Mouse (Mus musculus) limb, embryonic 14.5 days (tissue): Measurements from ENCODE around the gene Rnf5. TPM values are rescaled to one million over a fixed set of nuclear protein-coding genes. Genes with fewer than 3 reads are reported as not detected.

ENCODE experiments used
- ATAC-seq: fragments of 200-750 bp; cut with Nextera tagmentation; 2 replicates; pipeline ENCODE4 v1.8.0; 2017; ENCODE audit warnings: low read depth, moderate number of reproducible peaks, moderate TSS enrichment; ENCODE audit not compliant: low FRiP score
- DNase-seq: peaks from one replicate; pipeline ENCODE4 v3.0.0-alpha.2; 2015; ENCODE audit warnings: low spot score
- H3K27ac ChIP-seq: fragments of 300-500 bp; sonication (generic); replicated peaks from 2 replicates; pipeline ENCODE4 v1.5.1; 2014; ENCODE audit warnings: low read depth, mild to moderate bottlenecking, low read length, moderate library complexity, mixed read lengths
- H3K27me3 ChIP-seq: fragments of 300-500 bp; sonication (generic); 2 replicates; pipeline ENCODE4 v1.6.1; 2014; ENCODE audit warnings: low read length, mixed read lengths; ENCODE audit not compliant: control insufficient read depth, insufficient read depth
- H3K36me3 ChIP-seq: fragments of 300-500 bp; sonication (generic); 2 replicates; pipeline ENCODE4 v1.6.1; 2014; ENCODE audit warnings: mild to moderate bottlenecking, low read length, moderate library complexity, mixed read lengths; ENCODE audit not compliant: control insufficient read depth, insufficient read depth
- H3K4me1 ChIP-seq: fragments of 300-500 bp; sonication (generic); 2 replicates; pipeline ENCODE4 v1.6.1; 2014; ENCODE audit warnings: antibody characterized with exemption, low read length, mixed read lengths; ENCODE audit not compliant: control insufficient read depth, insufficient read depth
- H3K4me2 ChIP-seq: fragments of 300-500 bp; sonication (generic); replicated peaks from 2 replicates; pipeline ENCODE4 v1.6.1; 2014; ENCODE audit warnings: low read depth, mild to moderate bottlenecking, low read length, moderate library complexity; ENCODE audit not compliant: severe bottlenecking
- H3K4me3 ChIP-seq: fragments of 300-500 bp; sonication (generic); replicated peaks from 2 replicates; pipeline ENCODE4 v1.5.1; 2014; ENCODE audit warnings: low read length
- H3K9ac ChIP-seq: fragments of 300-500 bp; sonication (generic); 2 replicates; pipeline ENCODE4 v1.6.1; 2014; ENCODE audit warnings: mild to moderate bottlenecking, low read depth, low read length, moderate library complexity; ENCODE audit not compliant: severe bottlenecking
- H3K9me3 ChIP-seq: fragments of 300-500 bp; sonication (generic); 2 replicates; pipeline ENCODE4 v1.6.1; 2016; ENCODE audit warnings: low read length; ENCODE audit not compliant: control insufficient read depth
- POLR2A ChIP-seq: fragments of 200-500 bp; IDR thresholded peaks from 2 replicates; pipeline ENCODE4 v1.8.0; 2012; ENCODE audit warnings: inconsistent platforms, mild to moderate bottlenecking, moderate library complexity, borderline replicate concordance; ENCODE audit not compliant: insufficient read depth, insufficient read length; ENCODE audit errors: extremely low read depth
- WGBS: fragments of 180-500 bp; shearing (Covaris S2); extraction: QIAGEN DNeasy Blood & Tissue Kit; methylation state at CpG from one replicate; pipeline ENCODE4 v1.1.7; 2014; 5-methylcytosine and 5-hydroxymethylcytosine counted together
- polyA plus RNA-seq, 2 experiments: library from polyadenylated mRNA; depleted of rRNA in 1 of 2; stranded (reverse) in 1 of 2; unstranded in 1 of 2; fragments of >200 nt; fragmentation: Nextera tagmentation in 1 of 2; extraction: Ambion mirVana in 1 of 2; gene quantifications; 2 replicates each; pipeline versions ENCODE4 v1.2.1 to v1.2.3; 2012 to 2014

Gene Rnf5
- polyA plus RNA-seq, 2 experiments, result 79.5 to 103 TPM

DNA sequence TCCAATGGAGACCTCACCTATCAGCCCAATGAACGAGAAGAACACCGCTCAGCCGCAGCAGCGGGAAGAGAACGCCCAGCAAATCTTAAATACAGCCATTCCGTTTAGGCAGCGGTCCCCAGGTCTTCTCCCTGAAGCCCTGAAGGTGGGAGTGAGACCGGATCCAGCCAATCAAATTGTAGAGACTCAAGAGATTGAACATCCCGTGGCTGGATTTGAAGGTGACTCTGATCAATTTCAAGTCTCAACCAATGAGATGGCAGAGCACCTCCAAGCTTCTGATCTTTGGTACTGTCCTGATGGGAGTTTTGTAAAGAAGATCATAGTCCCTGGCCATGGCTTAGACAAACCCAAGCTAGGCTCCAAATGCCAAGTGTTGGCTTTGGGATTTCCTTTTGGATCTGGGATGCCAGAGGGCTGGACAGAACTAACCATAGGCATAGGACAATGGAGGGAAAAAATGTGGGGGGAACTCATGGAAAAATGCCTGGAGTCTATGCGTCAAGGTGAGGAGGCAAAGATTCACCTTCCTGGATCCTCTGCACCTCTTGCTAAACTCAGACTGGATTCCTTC is 41.9 kb upstream of the Rnf5 start:
- no peak overlapping the region; the same call in 1 of the 2 replicates for H3K27ac ChIP-seq
- peak overlapping the region; percentile 68 for H3K4me2 ChIP-seq
- 40% methylated on average over 10 of the region's 10 CpGs for WGBS
- DNase-seq (no peak), ATAC-seq (no peak)
- no peaks in the 10 kb centered on the region for H3K27me3 ChIP-seq
- peak overlapping the region; percentile 46 for H3K9ac ChIP-seq
- no peaks in the 10 kb centered on the region for H3K9me3 ChIP-seq
- TF ChIP-seq POLR2A, result no peak
- peaks cover 26% of the 10 kb centered on the region for H3K36me3 ChIP-seq
- H3K4me3 ChIP-seq, result peak overlapping the region; percentile 51
- peaks cover 23% of the 10 kb centered on the region for H3K4me1 ChIP-seq

DNA sequence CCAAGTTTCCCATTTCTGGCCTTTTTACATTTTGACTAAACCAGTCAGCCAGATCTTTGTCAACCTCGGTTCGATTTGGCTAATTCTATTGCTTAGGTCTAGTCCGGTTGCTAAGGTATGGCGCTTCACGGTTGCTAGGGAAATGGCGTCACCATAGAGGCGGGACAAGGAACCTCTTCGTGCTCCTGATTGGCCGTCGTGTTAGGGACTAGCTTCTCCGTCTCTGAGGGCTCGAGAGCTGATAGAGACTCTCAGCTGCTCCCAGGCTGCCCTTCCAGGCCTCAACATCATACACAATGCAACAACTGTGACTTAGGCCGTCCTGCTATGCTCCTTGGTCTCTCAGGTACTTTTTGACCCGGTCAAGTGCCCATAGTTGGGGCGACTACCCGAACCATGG is 41.1 kb upstream of the Rnf5 start, which contains the start of gene Fkbpl:
Fkbpl (plus strand) TSS at position 157 of the 400 bp plus-strand sequence.
- ATAC-seq, result peak; percentile 87

DNA sequence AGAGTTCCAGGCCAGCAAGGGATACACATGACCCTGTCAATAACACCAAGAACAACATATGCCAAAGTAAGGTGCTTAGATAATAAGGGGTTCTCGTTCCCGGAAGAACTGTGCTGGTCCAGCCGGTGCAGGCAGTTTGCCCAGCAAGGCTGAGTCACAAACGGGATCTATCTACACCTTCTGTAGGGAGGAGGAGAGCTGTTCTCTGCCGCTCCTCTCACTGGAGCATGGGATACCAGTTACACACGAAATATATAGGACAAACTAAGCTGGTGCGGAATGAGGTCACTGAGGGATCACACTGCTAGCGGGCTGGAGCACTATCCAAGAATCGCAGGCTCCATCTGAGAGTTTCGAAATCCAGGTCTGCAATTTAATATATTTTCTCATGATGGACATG is 40.5 kb upstream of the Rnf5 start:
- Histone ChIP-seq H3K9ac (no peak overlapping the region), H3K27ac (no peak overlapping the region), H3K4me1 (peaks cover 24% of the 10 kb centered on the region), H3K27me3 (no peaks in the 10 kb centered on the region), H3K9me3 (no peaks in the 10 kb centered on the region), H3K4me3 (no peak overlapping the region), H3K4me2 (no peak overlapping the region), H3K36me3 (peaks cover 12% of the 10 kb centered on the region; the same call in 1 of the 2 replicates)
- DNase-seq (no peak), ATAC-seq (no peak)
- TF ChIP-seq POLR2A, result no peak
- 79% methylated on average over 10 of the region's 10 CpGs for WGBS

More for the DNA sequence above, 41.1 kb upstream of the Rnf5 start, which contains the start of gene Fkbpl:
- WGBS, result 2% methylated on average over 16 of the region's 16 CpGs
- Histone ChIP-seq H3K4me2 (peak within 1 kb of the TSS; percentile 68), H3K36me3 (peaks cover 19% of the 10 kb centered on the region; the same call in 1 of the 2 replicates), H3K4me3 (peak within 1 kb of the TSS; percentile 51), H3K4me1 (peaks cover 24% of the 10 kb centered on the region), H3K27ac (no peak within 1 kb of the TSS; the same call in 1 of the 2 replicates), H3K27me3 (no peaks in the 10 kb centered on the region), H3K9ac (peak within 1 kb of the TSS; percentile 46), H3K9me3 (no peaks in the 10 kb centered on the region)
- DNase-seq, result peak; percentile 98
- peak; percentile 43; the same call in 1 of the 2 replicates for TF ChIP-seq POLR2A

DNA sequence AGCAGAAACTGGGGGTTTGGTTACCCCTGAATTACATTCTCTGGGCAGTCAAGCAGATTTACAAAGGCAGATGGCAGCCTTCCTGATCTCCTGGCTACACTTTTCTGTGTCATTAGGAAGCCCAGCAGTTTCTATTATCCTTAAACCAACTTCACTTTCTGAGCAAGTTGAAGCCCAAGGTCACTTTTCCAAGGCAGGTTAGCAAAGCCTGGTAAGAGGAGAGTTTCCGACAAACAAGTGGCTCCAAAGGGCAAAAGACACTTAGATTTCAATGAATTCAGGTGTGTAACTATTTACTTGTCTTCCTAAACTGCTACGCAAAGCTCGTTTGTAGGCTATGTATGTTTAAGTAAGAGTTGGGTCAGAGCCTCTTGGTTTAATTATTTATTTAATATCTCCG is 39.9 kb upstream of the Rnf5 start:
- TF ChIP-seq POLR2A, result no peak
- Histone ChIP-seq H3K4me3 (no peak overlapping the region), H3K9ac (no peak overlapping the region), H3K9me3 (no peaks in the 10 kb centered on the region), H3K27ac (no peak overlapping the region), H3K4me1 (peaks cover 24% of the 10 kb centered on the region), H3K36me3 (peaks cover 6% of the 10 kb centered on the region; the same call in 1 of the 2 replicates), H3K4me2 (no peak overlapping the region), H3K27me3 (no peaks in the 10 kb centered on the region)
- DNase-seq, result no peak
- 91% methylated on average over 4 of the region's 4 CpGs for WGBS
- ATAC-seq, result no peak

DNA sequence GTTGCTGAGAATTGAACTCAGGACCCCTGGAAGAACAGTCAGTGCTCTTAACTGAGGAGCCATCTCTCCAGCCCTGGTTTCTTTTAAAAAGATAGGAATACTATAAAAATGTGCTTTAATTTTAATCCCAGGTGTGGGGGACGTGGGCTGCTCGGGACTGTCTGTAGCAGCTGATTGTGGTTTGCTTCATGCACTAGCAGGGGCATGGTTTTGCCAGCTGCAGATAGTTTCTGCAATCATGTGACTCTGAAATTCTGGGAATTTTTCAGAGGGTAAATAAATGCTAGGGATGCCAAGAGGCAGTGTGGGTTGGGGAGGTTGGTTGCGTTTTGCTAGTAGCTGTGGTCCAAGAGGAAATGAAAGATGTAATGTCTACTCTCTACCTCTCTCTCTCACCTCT is 38.5 kb upstream of the Rnf5 start:
- 57% methylated on average over 3 of the region's 3 CpGs for WGBS
- H3K27ac ChIP-seq, result no peak overlapping the region

More for the DNA sequence above, 38.5 kb upstream of the Rnf5 start:
- no peak overlapping the region for H3K4me2 ChIP-seq
- H3K9me3 ChIP-seq, result no peaks in the 10 kb centered on the region
- H3K4me3 ChIP-seq, result no peak overlapping the region
- H3K9ac ChIP-seq, result no peak overlapping the region
- DNase-seq, result no peak
- H3K27me3 ChIP-seq, result no peaks in the 10 kb centered on the region
- TF ChIP-seq POLR2A, result no peak
- peaks cover 5% of the 10 kb centered on the region; the same call in 1 of the 2 replicates for H3K36me3 ChIP-seq
- no peak for ATAC-seq
- H3K4me1 ChIP-seq, result peaks cover 17% of the 10 kb centered on the region
